Mouse (Mus musculus) gastrocnemius, adult 18-20 months (tissue): ENCODE measurements around the gene Ccl28. TPM values are rescaled to one million over a fixed set of nuclear protein-coding genes. Genes with fewer than 3 reads are reported as not detected.
"Not testable (repeated sequence)": the region's sequence is repeated elsewhere in the genome, so short reads cannot be mapped to it uniquely, and the experiment has no call there.

Experiments
- DNase-seq: peaks from one replicate; pipeline ENCODE4 v3.0.0; 2021; ENCODE audit warnings: low spot score
- long read RNA-seq, 2 experiments: library from polyadenylated mRNA; stranded (forward); transcript quantifications; one replicate each; pipeline ENCODE4 v2.0.0; 2021
- total RNA-seq, 2 experiments: library from RNA; stranded (reverse); gene quantifications; 2 replicates each; pipeline ENCODE4 v1.2.3; 2021

Ccl28 gene
- total RNA-seq, result under 1 TPM; 0.48 to 0.71 TPM
- long read RNA-seq, experiment 1, result 0 reads
- long read RNA-seq, experiment 2, partial matches to known transcripts, result 0 of 2 reads
- long read RNA-seq, experiment 2, other reads (novel, unspliced or antisense), result 1 of 2 reads

GRCm38 (mm10) chr13:119623634-119624033, at the start of gene Ccl28:
Gene Ccl28 (plus strand): TSS chr13:119623819.
- DNase-seq, result no peak

- not testable (repeated sequence) for DNase-seq
Observed at GRCm38 (mm10) chr13:119596321-119597211, 27.1 kb upstream of the Ccl28 start.

- not testable (repeated sequence) for DNase-seq
Observed at GRCm38 (mm10) chr13:119598466-119598865, 25.2 kb upstream of the Ccl28 start.

- DNase-seq, result not testable (repeated sequence)
Observed at GRCm38 (mm10) chr13:119599066-119599465, 24.6 kb upstream of the Ccl28 start.

- not testable (repeated sequence) for DNase-seq
Observed at GRCm38 (mm10) chr13:119599498-119599897, 24.1 kb upstream of the Ccl28 start.

GRCm38 (mm10) chr13:119600166-119600565, 23.5 kb upstream of the Ccl28 start:
- DNase-seq, result peak; percentile 45

GRCm38 (mm10) chr13:119602688-119603331, 20.8 kb upstream of the Ccl28 start:
- DNase-seq, result peak; percentile 9

- not testable (repeated sequence) for DNase-seq
Observed at GRCm38 (mm10) chr13:119603890-119604289, 19.7 kb upstream of the Ccl28 start.

- not testable (repeated sequence) for DNase-seq
Observed at GRCm38 (mm10) chr13:119604322-119604721, 19.3 kb upstream of the Ccl28 start.

GRCm38 (mm10) chr13:119618841-119619240, 4.8 kb upstream of the Ccl28 start:
- no peak for DNase-seq

GRCm38 (mm10) chr13:119619735-119620134, 3.9 kb upstream of the Ccl28 start:
- DNase-seq, result peak; percentile 48

GRCm38 (mm10) chr13:119625952-119626351, 2.3 kb downstream of the Ccl28 start:
- peak; percentile 19 for DNase-seq

GRCm38 (mm10) chr13:119631482-119632155, 8.0 kb downstream of the Ccl28 start:
- peak; percentile 80 for DNase-seq

GRCm38 (mm10) chr13:119632156-119632548, 8.5 kb downstream of the Ccl28 start:
- no peak for DNase-seq

- no peak for DNase-seq
Observed at GRCm38 (mm10) chr13:119635496-119635895, 11.9 kb downstream of the Ccl28 start.

GRCm38 (mm10) chr13:119637837-119638236, 14.2 kb downstream of the Ccl28 start:
- DNase-seq, result no peak

- no peak for DNase-seq
Observed at GRCm38 (mm10) chr13:119638449-119638848, 14.8 kb downstream of the Ccl28 start.

GRCm38 (mm10) chr13:119639302-119639701, 15.7 kb downstream of the Ccl28 start:
- DNase-seq, result no peak

- DNase-seq, result peak; percentile 7
Observed at GRCm38 (mm10) chr13:119640504-119640903, 16.9 kb downstream of the Ccl28 start.

- DNase-seq, result no peak
Observed at GRCm38 (mm10) chr13:119641145-119641544, 17.5 kb downstream of the Ccl28 start.

- no peak for DNase-seq
Observed at GRCm38 (mm10) chr13:119644769-119645168, 21.1 kb downstream of the Ccl28 start.

GRCm38 (mm10) chr13:119646511-119646910, 22.9 kb downstream of the Ccl28 start:
- no peak for DNase-seq
